Mouse (Mus musculus) activated CD4-positive, CD25-positive, alpha-beta regulatory T cell (primary cell): ENCODE results near the gene Nipa2. TPM values are rescaled to one million over a fixed set of nuclear protein-coding genes. Genes with fewer than 3 reads are reported as not detected.

Source experiments
- polyA plus RNA-seq, 2 experiments: library from polyadenylated mRNA; unstranded; fragments of 100-300 nt; shearing (Covaris generic); gene quantifications; one replicate each; pipeline ENCODE4 v1.2.1; 2017

Gene Nipa2
- 10 to 100 TPM; 45.1 to 52.3 TPM for polyA plus RNA-seq

DNA sequence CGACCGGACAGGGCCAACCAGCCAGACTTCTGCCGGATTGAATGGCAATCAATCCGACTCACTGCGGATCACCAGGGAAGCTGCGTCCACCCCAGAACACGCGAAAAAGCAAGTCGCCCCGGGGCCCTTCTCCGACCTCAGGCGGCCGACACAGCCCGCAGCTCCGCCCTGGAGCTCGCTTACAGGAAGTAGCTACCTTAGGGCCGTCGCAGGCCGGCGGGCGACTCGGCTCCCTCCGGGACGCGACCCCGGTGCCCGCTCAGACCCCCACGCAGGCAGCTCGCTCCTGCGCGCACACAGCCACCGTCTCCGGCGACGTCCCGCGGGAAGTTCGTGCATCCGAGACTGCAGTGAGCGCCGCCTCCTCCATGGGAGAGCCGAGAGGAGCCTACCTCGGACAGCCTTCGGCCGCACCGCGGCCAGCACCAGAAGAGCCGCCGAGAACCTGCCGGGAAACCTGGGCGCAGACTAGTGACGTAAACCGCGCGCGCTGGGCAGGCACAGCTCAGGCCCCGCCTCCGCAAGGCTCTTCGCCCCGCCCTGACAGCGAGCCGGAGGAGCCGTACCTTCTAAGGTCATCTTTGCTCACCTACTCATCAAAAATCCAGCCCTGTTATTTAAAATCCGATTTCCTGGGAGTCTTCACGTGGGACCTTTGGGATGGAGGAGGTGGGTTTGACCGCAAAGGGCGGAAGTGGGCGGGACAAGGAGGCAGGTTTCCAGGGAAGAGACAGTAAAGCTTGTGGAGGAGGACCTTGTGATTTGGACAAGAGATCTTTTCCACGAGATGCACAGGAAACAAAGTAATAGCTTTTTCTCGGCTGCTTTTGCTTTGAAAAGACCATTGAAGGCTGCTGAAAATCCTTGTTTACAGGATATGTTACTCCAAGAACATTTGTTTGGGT is at the start of gene Nipa2:
Nipa2 (minus strand) TSS at position 473 of the 905 bp plus-strand sequence.

Other genes starting within 250 kb of the Nipa2 start
- 1 to 10 TPM in 1 of 2 experiments, under 1 TPM in 1; 0.09 to 1.0 TPM for gene Siglech, start 194.3 kb downstream of the Nipa2 start, polyA plus RNA-seq
- 10 to 100 TPM; 31.4 to 34.4 TPM for gene Tubgcp5, start 168.3 kb downstream of the Nipa2 start, polyA plus RNA-seq
- gene Cyfip1, start 120.7 kb downstream of the Nipa2 start, polyA plus RNA-seq = 10 to 100 TPM; 25.2 to 69.7 TPM
- gene Nipa1, start 57.5 kb upstream of the Nipa2 start, polyA plus RNA-seq = under 1 TPM; 0.68 to 0.83 TPM
- 10 to 100 TPM; 27.7 to 27.8 TPM for gene Herc2, start 87.7 kb upstream of the Nipa2 start, polyA plus RNA-seq